Mouse (Mus musculus): ENCODE measurements around the gene Lrig1.

DNA sequence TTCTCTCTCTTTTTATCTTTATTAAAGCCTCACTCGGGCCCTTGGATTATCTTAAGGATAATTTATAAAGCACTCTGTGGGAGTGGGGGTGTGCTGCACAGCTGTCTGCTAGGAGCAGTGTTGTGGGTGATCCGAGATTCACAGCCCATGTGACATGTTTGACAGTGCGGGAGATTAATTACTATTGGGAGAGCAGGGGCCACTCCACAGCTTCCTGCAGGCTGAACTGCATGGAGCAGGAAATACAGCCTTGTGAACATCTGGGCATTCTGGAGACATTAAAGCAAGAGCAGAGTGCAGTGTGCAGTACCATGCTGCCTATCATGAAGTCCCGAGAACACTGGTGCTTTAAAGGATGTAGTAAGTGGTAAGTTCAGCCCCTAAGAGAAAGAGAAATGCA lies 107.2 kb downstream of the Lrig1 start:
- no peak for TF ChIP-seq CTCF (IDR thresholded peaks at IDR 0.05; ENCODE audit: control insufficient read depth, insufficient read depth, insufficient read length)
- no peak for TF ChIP-seq MAX (IDR thresholded peaks at IDR 0.05)
